Mouse (Mus musculus) heart, postnatal 0 days (tissue): ENCODE measurements at regions not wholly inside any gene's neighbourhood (a gene's known extent, or its start where the extent isn't known, plus 50 kb on each side); places are given as distances from the start of the nearest gene placed in this dataset.

Source experiments
- CTCF ChIP-seq: IDR thresholded peaks from 2 replicates; pipeline ENCODE4 v1.5.1; 2016; ENCODE audit warnings: antibody characterized with exemption, control low read depth, low read depth
- EP300 ChIP-seq: IDR thresholded peaks from 2 replicates; pipeline ENCODE4 v1.6.1; 2016; ENCODE audit warnings: antibody characterized with exemption, low read depth

DNA sequence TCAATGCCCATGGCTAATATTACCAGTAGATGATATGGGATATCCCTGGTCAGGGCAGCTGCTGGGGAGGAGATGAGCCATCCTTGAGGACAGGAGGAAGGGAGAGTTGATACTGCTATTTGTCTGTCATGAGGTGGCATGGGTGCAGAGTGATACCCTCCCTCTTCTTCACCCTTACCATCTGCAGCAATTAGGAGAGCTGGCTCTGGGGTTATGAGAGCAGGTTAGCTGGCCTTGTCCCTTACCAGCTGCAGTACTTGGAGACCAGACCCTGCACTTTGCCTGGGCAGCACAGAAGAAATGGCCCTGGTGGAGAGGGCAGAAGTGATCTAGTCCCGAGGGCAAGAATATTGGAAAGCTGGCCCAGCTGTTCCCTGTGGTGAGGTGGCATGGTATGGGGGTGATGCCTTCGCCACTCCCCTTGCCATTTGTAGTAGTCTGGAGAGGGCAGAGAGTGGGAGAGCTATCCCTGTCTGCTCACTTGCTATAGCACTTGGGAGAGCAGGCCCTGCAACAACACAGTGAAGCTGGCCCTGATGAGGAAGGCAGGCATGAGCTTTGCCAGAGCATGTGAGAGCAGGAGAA, 73.6 kb upstream of the Ppp6c start:
- TF ChIP-seq CTCF = no peak
- TF ChIP-seq EP300 = no peak
